Mouse (Mus musculus) heart, embryonic 12.5 days (tissue): ENCODE results near the gene Prune1. TPM values are rescaled to one million over a fixed set of nuclear protein-coding genes. Genes with fewer than 3 reads are reported as not detected.

Experiments
- ATAC-seq: fragments of 200-750 bp; cut with Nextera tagmentation; 2 replicates; pipeline ENCODE4 v1.8.0; 2017; ENCODE audit warnings: moderate TSS enrichment, moderate library complexity; ENCODE audit not compliant: insufficient number of reproducible peaks, low FRiP score
- H3K27ac ChIP-seq: fragments of 300-500 bp; sonication (generic); 2 replicates; pipeline ENCODE4 v1.5.1; 2016; ENCODE audit warnings: mild to moderate bottlenecking, moderate library complexity; ENCODE audit not compliant: poor library complexity, severe bottlenecking
- H3K27me3 ChIP-seq: fragments of 300-500 bp; sonication (generic); replicated peaks from 2 replicates; pipeline ENCODE4 v1.6.1; 2016; ENCODE audit warnings: mild to moderate bottlenecking, moderate library complexity
- H3K36me3 ChIP-seq: fragments of 300-500 bp; sonication (generic); 2 replicates; pipeline ENCODE4 v1.6.1; 2016; ENCODE audit warnings: mild to moderate bottlenecking, moderate library complexity
- H3K4me1 ChIP-seq: fragments of 300-500 bp; sonication (generic); replicated peaks from 2 replicates; pipeline ENCODE4 v1.6.1; 2016; ENCODE audit warnings: mild to moderate bottlenecking
- H3K4me2 ChIP-seq: fragments of 300-500 bp; sonication (generic); 2 replicates; pipeline ENCODE4 v1.6.1; 2016; ENCODE audit warnings: mild to moderate bottlenecking, moderate library complexity
- H3K4me3 ChIP-seq: fragments of 300-500 bp; sonication (generic); 2 replicates; pipeline ENCODE4 v1.5.1; 2016; ENCODE audit warnings: mild to moderate bottlenecking
- H3K9ac ChIP-seq: fragments of 300-500 bp; sonication (generic); 2 replicates; pipeline ENCODE4 v1.6.1; 2016; ENCODE audit warnings: mild to moderate bottlenecking, moderate library complexity
- H3K9me3 ChIP-seq: fragments of 300-500 bp; sonication (generic); replicated peaks from 2 replicates; pipeline ENCODE4 v1.6.1; 2016; ENCODE audit warnings: mild to moderate bottlenecking, moderate library complexity
- WGBS: fragments of 180-500 bp; shearing (Covaris S2); methylation state at CpG from one replicate; pipeline ENCODE4 v1.1.7; 2016; 5-methylcytosine and 5-hydroxymethylcytosine counted together
- polyA plus RNA-seq: library from polyadenylated mRNA; unstranded; fragments of >200 nt; fragmentation: Nextera tagmentation; extraction: Ambion mirVana; gene quantifications from 2 replicates; pipeline ENCODE4 v1.2.1, GENCODE M21; 2016

The Prune1 gene
- polyA plus RNA-seq, 1 experiment from 2014 or later, result 29.5 TPM

DNA sequence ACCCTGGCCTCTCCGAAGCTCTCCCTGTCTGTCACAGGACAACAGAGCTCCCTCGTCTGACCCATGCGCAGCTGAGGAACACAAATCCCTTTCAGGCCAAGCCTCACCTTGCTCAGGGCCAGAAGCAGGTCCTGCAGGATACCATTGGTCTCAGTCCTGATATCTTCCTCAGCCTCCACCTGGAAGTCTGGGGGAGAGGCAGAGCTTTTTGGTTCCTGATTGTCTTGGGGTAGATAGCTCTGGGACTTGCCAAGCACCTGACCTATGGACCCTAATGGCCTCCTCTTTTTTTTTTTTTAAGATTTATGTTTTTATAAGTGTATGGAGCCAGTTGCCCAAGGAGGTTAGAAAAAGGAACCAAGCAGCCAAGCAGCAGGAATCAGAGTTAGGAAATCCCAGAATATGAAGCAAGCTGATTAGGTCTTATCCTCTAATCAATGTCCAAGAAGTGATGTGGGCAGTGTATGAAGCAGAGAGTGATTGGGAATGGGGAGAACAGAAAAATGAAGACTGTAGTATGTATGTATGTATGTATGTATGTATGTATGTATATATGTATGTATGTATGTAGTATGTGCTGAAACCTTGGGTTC is 19.4 kb upstream of the Prune1 start:
- Histone ChIP-seq H3K36me3 (peaks cover 12% of the 10 kb centered on the region; the same call in 1 of the 2 replicates), H3K4me2 (no peak overlapping the region), H3K9ac (no peak overlapping the region), H3K4me1 (peaks cover 14% of the 10 kb centered on the region), H3K27ac (no peak overlapping the region), H3K4me3 (no peak overlapping the region), H3K9me3 (no peaks in the 10 kb centered on the region), H3K27me3 (no peaks in the 10 kb centered on the region)
- 73% methylated on average over 3 of the region's 3 CpGs for WGBS
- ATAC-seq, result no peak

DNA sequence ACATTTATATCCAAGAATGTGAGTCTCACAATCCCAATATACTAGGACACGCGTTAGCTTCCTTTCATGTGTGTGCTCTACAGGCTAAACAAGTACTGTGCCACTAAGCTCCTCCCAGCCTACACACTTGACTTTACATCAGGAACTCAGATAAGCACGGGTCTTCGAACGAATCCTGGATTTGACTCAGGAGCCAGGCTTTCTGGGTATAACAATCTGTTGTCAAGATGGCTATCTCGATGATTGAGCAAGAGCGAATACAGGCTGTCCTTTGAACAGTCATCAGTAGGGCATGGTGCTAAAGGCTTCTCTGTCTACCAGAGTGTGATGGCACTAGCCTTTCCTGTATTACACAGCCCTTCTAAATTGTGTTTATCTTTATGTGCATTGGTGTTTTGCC is 16.1 kb upstream of the Prune1 start:
- Histone ChIP-seq H3K36me3 (peaks cover 39% of the 10 kb centered on the region), H3K27ac (no peak overlapping the region), H3K4me3 (no peak overlapping the region), H3K9ac (no peak overlapping the region), H3K27me3 (no peaks in the 10 kb centered on the region), H3K4me1 (peaks cover 16% of the 10 kb centered on the region; the same call in 1 of the 2 replicates), H3K4me2 (no peak overlapping the region), H3K9me3 (no peaks in the 10 kb centered on the region)
- 56% methylated on average over 7 of the region's 7 CpGs for WGBS
- no peak for ATAC-seq

DNA sequence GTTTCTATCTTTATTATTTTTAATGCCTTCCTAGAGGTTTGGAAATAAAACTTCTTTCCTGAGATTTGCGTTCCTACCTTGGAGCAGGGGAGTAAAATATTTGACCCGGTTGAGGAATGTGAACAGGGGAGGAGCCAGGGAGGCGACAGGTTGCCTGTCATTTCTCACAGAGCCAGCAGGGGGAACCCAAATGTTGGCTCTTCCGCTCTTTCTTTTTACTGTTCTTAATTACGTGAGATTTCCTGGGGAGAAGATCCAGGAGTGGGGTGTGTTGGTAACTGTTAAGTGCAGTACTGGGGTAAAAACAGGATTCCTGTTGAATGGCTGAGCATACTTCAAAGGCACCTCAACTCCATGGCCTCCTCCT is 14.2 kb upstream of the Prune1 start:
- no peak overlapping the region for H3K4me2 ChIP-seq
- 13% methylated on average over 5 of the region's 5 CpGs for WGBS
- H3K4me1 ChIP-seq, result peaks cover 16% of the 10 kb centered on the region; the same call in 1 of the 2 replicates
- H3K9ac ChIP-seq, result no peak overlapping the region
- no peaks in the 10 kb centered on the region for H3K9me3 ChIP-seq
- no peak overlapping the region for H3K4me3 ChIP-seq
- no peak overlapping the region for H3K27ac ChIP-seq
- no peaks in the 10 kb centered on the region for H3K27me3 ChIP-seq
- ATAC-seq, result no peak
- H3K36me3 ChIP-seq, result peaks cover 53% of the 10 kb centered on the region

DNA sequence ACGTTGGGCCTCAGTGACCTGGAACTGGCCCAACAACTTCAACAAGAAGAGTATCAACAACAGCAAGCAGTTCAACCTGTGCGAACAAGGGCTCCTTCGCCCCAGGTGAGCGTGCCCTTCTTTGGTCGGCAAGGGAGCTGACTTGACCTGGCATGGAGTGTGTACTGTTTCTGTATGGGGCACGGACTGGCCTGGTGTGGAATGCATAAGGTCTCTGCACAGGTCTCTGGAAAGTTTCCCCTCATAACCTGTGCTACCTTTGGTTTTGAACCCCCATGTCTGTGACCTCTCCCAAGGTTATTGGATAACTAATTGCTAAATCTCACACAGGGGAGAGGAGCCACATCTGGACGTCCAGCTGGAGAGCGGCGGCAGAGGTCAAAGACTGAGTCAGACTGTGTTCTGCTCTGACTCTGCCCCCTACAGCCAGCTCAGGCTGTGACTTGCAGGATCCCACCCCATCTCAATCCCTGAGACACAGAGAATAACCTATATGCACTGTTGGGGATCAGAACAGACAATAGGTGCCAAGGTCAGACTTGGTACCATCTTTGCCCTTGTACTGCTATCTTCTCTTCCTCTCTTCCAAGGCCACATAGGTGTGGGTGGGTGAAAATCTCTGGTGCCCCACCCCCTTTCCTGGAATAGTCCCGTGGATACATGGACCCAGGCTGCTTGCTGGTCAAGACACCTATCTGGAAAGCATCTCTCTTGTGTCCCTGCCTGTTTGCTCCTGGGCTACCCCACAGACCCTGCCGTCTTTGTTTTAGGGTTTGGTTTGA is 13.6 kb upstream of the Prune1 start:
- 78% methylated on average over 11 of the region's 11 CpGs for WGBS
- Histone ChIP-seq H3K4me3 (no peak overlapping the region), H3K4me2 (no peak overlapping the region), H3K9me3 (no peaks in the 10 kb centered on the region), H3K36me3 (peaks cover 59% of the 10 kb centered on the region), H3K4me1 (peaks cover 16% of the 10 kb centered on the region; the same call in 1 of the 2 replicates), H3K9ac (no peak overlapping the region), H3K27me3 (no peaks in the 10 kb centered on the region), H3K27ac (no peak overlapping the region)
- no peak for ATAC-seq

- Histone ChIP-seq H3K27me3 (no peaks in the 10 kb centered on the region), H3K4me3 (no peak overlapping the region), H3K27ac (no peak overlapping the region), H3K9me3 (no peaks in the 10 kb centered on the region), H3K9ac (no peak overlapping the region), H3K4me2 (no peak overlapping the region), H3K36me3 (peaks cover 63% of the 10 kb centered on the region), H3K4me1 (peaks cover 13% of the 10 kb centered on the region; the same call in 1 of the 2 replicates)
- no peak for ATAC-seq
- WGBS, result 82% methylated on average over 5 of the region's 5 CpGs
Observed at GRCm38 (mm10) chr3:95294718-95295117, 12.8 kb upstream of the Prune1 start.

GRCm38 (mm10) chr3:95294316-95294715 is 12.4 kb upstream of the Prune1 start:
- Histone ChIP-seq H3K36me3 (peaks cover 63% of the 10 kb centered on the region), H3K9ac (no peak overlapping the region), H3K4me2 (no peak overlapping the region), H3K4me3 (no peak overlapping the region), H3K27me3 (no peaks in the 10 kb centered on the region), H3K27ac (no peak overlapping the region), H3K4me1 (peaks cover 10% of the 10 kb centered on the region; the same call in 1 of the 2 replicates), H3K9me3 (no peaks in the 10 kb centered on the region)
- WGBS, result 84% methylated on average over 7 of the region's 7 CpGs
- no peak for ATAC-seq

GRCm38 (mm10) chr3:95293537-95293936 is 11.7 kb upstream of the Prune1 start:
- H3K4me1 ChIP-seq, result peaks cover 10% of the 10 kb centered on the region; the same call in 1 of the 2 replicates
- H3K9me3 ChIP-seq, result no peaks in the 10 kb centered on the region
- no peak overlapping the region for H3K9ac ChIP-seq
- no peak overlapping the region for H3K4me2 ChIP-seq
- H3K4me3 ChIP-seq, result no peak overlapping the region
- H3K27me3 ChIP-seq, result no peaks in the 10 kb centered on the region
- H3K27ac ChIP-seq, result no peak overlapping the region
- ATAC-seq, result no peak
- 76% methylated on average over 11 of the region's 11 CpGs for WGBS
- H3K36me3 ChIP-seq, result peaks cover 66% of the 10 kb centered on the region

- Histone ChIP-seq H3K4me2 (no peak overlapping the region), H3K4me3 (no peak overlapping the region), H3K27me3 (no peaks in the 10 kb centered on the region), H3K9ac (no peak overlapping the region), H3K9me3 (no peaks in the 10 kb centered on the region), H3K27ac (no peak overlapping the region), H3K4me1 (peaks cover 6% of the 10 kb centered on the region; the same call in 1 of the 2 replicates), H3K36me3 (peaks cover 71% of the 10 kb centered on the region)
- 90% methylated on average over 2 of the region's 2 CpGs for WGBS
- no peak for ATAC-seq
Observed at GRCm38 (mm10) chr3:95292899-95293298, 11.0 kb upstream of the Prune1 start.

GRCm38 (mm10) chr3:95291041-95291440 is 9.2 kb upstream of the Prune1 start:
- 79% methylated on average over 4 of the region's 4 CpGs for WGBS
- H3K36me3 ChIP-seq, result peaks cover 66% of the 10 kb centered on the region
- H3K27me3 ChIP-seq, result no peaks in the 10 kb centered on the region
- no peak overlapping the region for H3K4me3 ChIP-seq
- no peaks in the 10 kb centered on the region for H3K9me3 ChIP-seq
- H3K9ac ChIP-seq, result no peak overlapping the region
- ATAC-seq, result no peak
- H3K27ac ChIP-seq, result no peak overlapping the region
- no peak overlapping the region for H3K4me2 ChIP-seq
- H3K4me1 ChIP-seq, result peaks cover 5% of the 10 kb centered on the region; the same call in 1 of the 2 replicates

DNA sequence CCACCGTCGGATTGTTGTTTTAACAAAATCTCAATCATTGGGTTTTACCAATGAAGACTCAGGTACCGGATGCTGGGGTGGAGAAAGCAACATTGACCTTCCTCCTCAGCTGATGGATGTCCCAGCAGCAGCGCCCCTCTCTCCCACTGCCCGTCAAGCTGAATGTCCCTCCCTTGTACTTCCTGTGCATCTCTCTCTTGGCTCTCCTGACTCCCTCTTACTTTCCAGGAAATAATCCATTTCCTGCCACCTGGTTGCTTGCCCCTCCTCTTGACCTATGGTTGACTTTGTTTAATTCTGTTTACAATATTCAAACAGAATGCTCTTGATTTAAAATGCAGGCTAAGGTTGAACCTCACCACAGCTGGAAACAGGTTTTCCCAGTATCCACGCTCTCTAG is 8.3 kb upstream of the Prune1 start:
- Histone ChIP-seq H3K4me3 (no peak overlapping the region), H3K9ac (no peak overlapping the region), H3K36me3 (peaks cover 61% of the 10 kb centered on the region), H3K27me3 (no peaks in the 10 kb centered on the region), H3K9me3 (no peaks in the 10 kb centered on the region), H3K27ac (no peak overlapping the region), H3K4me1 (no peaks in the 10 kb centered on the region), H3K4me2 (no peak overlapping the region)
- WGBS, result 73% methylated on average over 6 of the region's 6 CpGs
- ATAC-seq, result no peak

- H3K4me3 ChIP-seq, result no peak overlapping the region
- no peak overlapping the region for H3K4me2 ChIP-seq
- no peaks in the 10 kb centered on the region for H3K9me3 ChIP-seq
- H3K27me3 ChIP-seq, result no peaks in the 10 kb centered on the region
- 86% methylated on average over 4 of the region's 4 CpGs for WGBS
- H3K9ac ChIP-seq, result no peak overlapping the region
- no peak overlapping the region for H3K27ac ChIP-seq
- peaks cover 6% of the 10 kb centered on the region for H3K4me1 ChIP-seq
- H3K36me3 ChIP-seq, result peaks cover 54% of the 10 kb centered on the region
- no peak for ATAC-seq
Observed at GRCm38 (mm10) chr3:95289419-95289818, 7.5 kb upstream of the Prune1 start.
